Mouse (Mus musculus) frontal cortex, postnatal 14 days (tissue): ENCODE measurements around the gene Marco.

Experiments
- DNase-seq, 2 experiments: peaks; one replicate each; pipeline ENCODE4 v3.0.0; 2022; ENCODE audit warnings: low spot score in 2 of 2

The Marco gene

GRCm38 (mm10) chr1:120441587-120441986 is 63.2 kb downstream of the Marco start:
- no peak for DNase-seq

DNA sequence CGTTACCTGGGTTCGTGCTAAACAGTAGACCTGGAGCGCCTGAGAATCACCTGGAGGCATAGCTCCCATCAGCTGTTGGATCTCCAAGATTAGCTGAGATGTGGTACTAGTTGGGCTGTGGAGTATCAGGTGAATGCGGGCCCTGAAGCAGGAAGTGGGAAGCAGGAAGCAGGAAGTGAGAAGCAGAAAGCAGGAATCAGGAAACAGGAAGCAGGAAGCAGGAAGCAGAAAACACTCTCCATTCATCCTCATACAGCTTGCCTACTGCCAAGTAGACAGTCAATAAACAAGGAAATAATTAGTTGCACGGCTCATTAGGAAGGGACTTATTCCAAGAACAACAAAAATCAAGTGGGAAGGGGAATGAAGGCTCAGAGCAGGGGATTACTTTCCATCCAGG is 69.2 kb downstream of the Marco start:
- DNase-seq = no peak

GRCm38 (mm10) chr1:120430171-120430570 is 74.7 kb downstream of the Marco start:
- DNase-seq = no peak

DNA sequence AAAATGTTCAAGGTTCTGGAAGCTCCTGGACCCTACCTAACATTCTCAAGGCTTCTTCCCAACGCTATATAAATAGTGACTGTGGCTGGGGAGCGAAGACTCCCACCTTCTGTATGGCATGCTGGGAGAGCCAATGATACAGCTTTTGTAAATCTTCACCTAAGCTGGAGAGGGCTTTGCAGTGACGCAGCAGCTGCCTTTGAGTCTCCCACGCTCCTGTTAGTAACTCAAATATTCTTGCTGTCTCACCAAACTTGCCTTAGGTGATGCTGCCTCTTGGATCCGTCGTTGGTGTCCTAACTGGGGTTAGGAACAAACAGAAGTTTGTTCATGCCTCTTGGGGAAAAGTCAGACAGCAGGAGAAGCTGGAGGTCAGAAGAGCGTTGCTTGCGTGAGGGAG is 79.2 kb downstream of the Marco start:
- no peak for DNase-seq
